Mouse (Mus musculus) CH12.LX (cell line): ENCODE measurements around the gene Helz.

Experiments
- CTCF ChIP-seq, 2 experiments: IDR thresholded peaks in 1 of 2; conservative IDR thresholded peaks in 1 of 2; 2 replicates each; pipeline ENCODE4 v1.5.1; 2011 to 2012; ENCODE audit warnings: low read depth in 2 of 2, low read length in 2 of 2, improper control_type of control experiment in 1 of 2, inconsistent platforms in 1 of 2, mild to moderate bottlenecking in 1 of 2, moderate library complexity in 1 of 2
- IRF4 ChIP-seq: IDR thresholded peaks from 2 replicates; pipeline ENCODE4 v1.6.1; 2014; ENCODE audit warnings: low read depth, mild to moderate bottlenecking, inconsistent platforms, low read length, improper control_type of control experiment
- JUND ChIP-seq: conservative IDR thresholded peaks from 2 replicates; pipeline ENCODE4 v1.6.1; 2011; ENCODE audit warnings: low read depth, low read length, improper control_type of control experiment
- POLR2A ChIP-seq: IDR thresholded peaks from 2 replicates; pipeline ENCODE4 v1.6.1; 2011; ENCODE audit warnings: low read depth, mild to moderate bottlenecking, improper control_type of control experiment, low read length
- SIN3A ChIP-seq: IDR thresholded peaks from 2 replicates; pipeline ENCODE4 v1.6.1; 2012; ENCODE audit warnings: low read length, improper control_type of control experiment, inconsistent platforms
- TBP ChIP-seq: conservative IDR thresholded peaks from 2 replicates; pipeline ENCODE4 v1.6.1; 2011; ENCODE audit warnings: low read depth, low read length, improper control_type of control experiment
- ZMIZ1 ChIP-seq: IDR thresholded peaks from 2 replicates; pipeline ENCODE4 v1.6.1; 2012; ENCODE audit warnings: low read depth, mild to moderate bottlenecking, inconsistent platforms, low read length, improper control_type of control experiment

- no peak for TF ChIP-seq JUND
- no peak for TF ChIP-seq SIN3A
- TF ChIP-seq CTCF (conservative IDR thresholded peaks at IDR 0.05 in 1 of 2, IDR thresholded peaks at IDR 0.05 in 1 of 2; ENCODE audit: low read depth in 2 of 2, low read length in 2 of 2), result no peak
- TF ChIP-seq TBP, result no peak
- no peak for TF ChIP-seq IRF4
- no peak for TF ChIP-seq ZMIZ1
- TF ChIP-seq POLR2A, result no peak
Measured at GRCm38 (mm10) chr11:107624661-107625060, 76.9 kb downstream of the Helz start.
